In the genomic region with DNA sequence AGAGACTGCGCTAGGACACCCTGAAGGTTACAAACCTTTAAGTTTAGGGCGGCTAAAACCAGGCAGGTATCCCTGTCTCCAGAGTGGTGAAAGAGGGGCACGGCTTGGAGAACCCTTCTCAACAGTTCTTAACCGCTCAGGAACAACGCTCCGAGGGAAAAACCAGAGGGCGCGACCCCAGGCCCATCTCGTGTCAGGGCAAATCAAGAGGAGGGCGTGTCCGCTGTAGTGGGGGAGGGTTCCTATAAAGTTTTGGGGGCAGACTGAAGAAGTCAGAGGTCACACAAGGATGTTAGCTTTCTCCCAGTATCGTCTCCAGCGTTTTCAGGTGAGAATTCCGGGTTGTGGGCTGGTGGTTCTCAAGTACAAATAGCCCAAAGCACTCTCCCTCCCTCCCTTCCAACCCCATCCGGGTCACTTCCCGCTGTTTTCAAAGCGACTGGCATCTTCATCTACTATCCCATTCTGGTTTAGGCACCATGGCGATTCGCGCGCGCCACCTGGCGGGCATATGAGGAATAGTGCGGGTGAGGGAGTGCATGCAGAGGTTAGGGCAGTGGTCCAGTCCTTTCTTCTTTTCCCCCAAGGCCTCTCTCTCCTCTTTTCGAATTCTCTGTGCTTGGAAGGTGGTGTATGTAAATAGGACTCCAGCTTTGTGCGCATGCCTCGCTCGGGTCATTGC, we compare ENCODE assay signal across 8 mouse cellular contexts. TPM values are rescaled to one million over a fixed set of nuclear protein-coding genes. Genes with fewer than 3 reads are reported as not detected.
DNase-seq lines count a peak whose midpoint lies in the region; ATAC-seq and TF ChIP-seq lines count a peak whose summit lies in the region.

A gene (minus strand): TSS at position 489 of the 682 bp plus-strand sequence.

- peak; percentile 99 for TF ChIP-seq CTCF in lung, embryonic 14.5 days (IDR thresholded peaks at IDR 0.05; ENCODE audit: low read depth)
- peak; percentile 97 for TF ChIP-seq CTCF in olfactory bulb, adult 2 months (IDR thresholded peaks at IDR 0.05; ENCODE audit: insufficient read depth, low read depth, low read length)

- no peaks in the 10 kb centered on the region for H3K9me3 ChIP-seq in lung, embryonic 14.5 days (ENCODE audit: low read depth, low read length)

- H3K4me1 ChIP-seq in lung, embryonic 14.5 days (ENCODE audit: insufficient read depth): no peaks in the 10 kb centered on the region
- H3K4me1 ChIP-seq in olfactory bulb, adult 2 months (ENCODE audit: control insufficient read depth, insufficient read depth, low read length): peaks cover 4% of the 10 kb centered on the region; the same call in 1 of the 2 replicates

- H3K27ac ChIP-seq in lung, embryonic 14.5 days (ENCODE audit: low read depth): no peak within 1 kb of the TSS
- no peak within 1 kb of the TSS for H3K27ac ChIP-seq in olfactory bulb, adult 2 months (ENCODE audit: insufficient read depth, low read depth, low read length)

- ATAC-seq in hematopoietic stem cell, adult 5-6 weeks (replicated peaks in 1 of 2; ENCODE audit: insufficient read depth in 1 of 2, low FRiP score in 2 of 2, low TSS enrichment in 1 of 2, low read depth in 1 of 2, poor library complexity in 2 of 2, severe bottlenecking in 2 of 2): peak; percentile 75 to 93
- peak; percentile 91 for ATAC-seq in lung, embryonic 14.5 days (ENCODE audit: insufficient read depth)

- no peak for TF ChIP-seq POLR2A in olfactory bulb, adult 2 months (IDR thresholded peaks at IDR 0.05; ENCODE audit: insufficient read depth, low read depth, low read length)

- DNase-seq in MEL-GATA-1-ER (ENCODE audit: extremely low read depth, low read depth): peak; percentile 47
- peak; percentile 70 for DNase-seq in cerebellum, adult 8-10 months
- peak; percentile 81 for DNase-seq in forelimb bud, embryonic 11.5 days (ENCODE audit: low read depth, low spot score)
- DNase-seq in layer of hippocampus, adult 8-10 months (ENCODE audit: low spot score in 2 of 2): peak; percentile 68 to 86
- DNase-seq in lung, embryonic 14.5 days: peak; percentile 92
- peak; percentile 31 to 46 for DNase-seq in thymus, adult 18-20 months

- peak within 1 kb of the TSS; percentile 22 for H3K4me3 ChIP-seq in lung, embryonic 14.5 days (ENCODE audit: low read depth, low read length)
- no peak within 1 kb of the TSS for H3K4me3 ChIP-seq in olfactory bulb, adult 2 months (ENCODE audit: insufficient read depth, low read depth, low read length)

- H3K4me2 ChIP-seq in lung, embryonic 14.5 days: peak within 1 kb of the TSS; percentile 62

- H3K27me3 ChIP-seq in lung, embryonic 14.5 days (ENCODE audit: insufficient read depth, low read length): no peaks in the 10 kb centered on the region

- 4% methylated on average over 28 of the region's 28 CpGs for WGBS in lung, embryonic 14.5 days
- WGBS in olfactory bulb, adult 2 months: 6% methylated on average over 28 of the region's 28 CpGs

- no peaks in the 10 kb centered on the region for H3K36me3 ChIP-seq in lung, embryonic 14.5 days (ENCODE audit: insufficient read depth)

- peak within 1 kb of the TSS; percentile 32; the same call in 1 of the 2 replicates for H3K9ac ChIP-seq in lung, embryonic 14.5 days

RNA-seq across cellular contexts. Expression of the gene that starts here (rescaled TPM):
- total RNA-seq in hematopoietic stem cell, adult 5-6 weeks (2017): not detected in 2 replicates
- total RNA-seq in layer of hippocampus, adult 8-10 months (2022): not detected
- polyA plus RNA-seq in lung, embryonic 14.5 days (2014; fragmentation: Nextera tagmentation; extraction: Ambion mirVana): not detected in 2 replicates
- not detected in 2 replicates for polyA plus RNA-seq in olfactory bulb, adult 2 months (2012; ENCODE audit: insufficient read depth, insufficient read length, low replicate concordance, missing spikeins)

Comparison
In these comparisons a context has a peak if more than half of its experiments do, and no peak if none do; other contexts are left out.
1. Peak in ATAC-seq in hematopoietic stem cell, adult 5-6 weeks; RNA of the gene not detected or under 1 TPM.
2. Peak in DNase-seq in layer of hippocampus, adult 8-10 months; RNA of the gene not detected or under 1 TPM.
3. Peak in DNase-seq, ATAC-seq, H3K4me3 ChIP-seq, H3K9ac ChIP-seq and H3K4me2 ChIP-seq in lung, embryonic 14.5 days; RNA of the gene not detected or under 1 TPM.
4. DNase-seq: peak in every context shown above with its lines; median percentile 92 in lung, embryonic 14.5 days; 81 in forelimb bud, embryonic 11.5 days; 77 in layer of hippocampus, adult 8-10 months; 70 in cerebellum, adult 8-10 months; 47 in MEL-GATA-1-ER; 38 in thymus, adult 18-20 months.